Mouse (Mus musculus): ENCODE measurements around the gene Elp5. TPM values are rescaled to one million over a fixed set of nuclear protein-coding genes. Genes with fewer than 3 reads are reported as not detected.
A peak's percentile ranks its signal among the peaks of the same experiment; 100 is the strongest.

Elp5 gene
- polyA plus RNA-seq, 1 experiment from 2014 or later, result 162 TPM

DNA sequence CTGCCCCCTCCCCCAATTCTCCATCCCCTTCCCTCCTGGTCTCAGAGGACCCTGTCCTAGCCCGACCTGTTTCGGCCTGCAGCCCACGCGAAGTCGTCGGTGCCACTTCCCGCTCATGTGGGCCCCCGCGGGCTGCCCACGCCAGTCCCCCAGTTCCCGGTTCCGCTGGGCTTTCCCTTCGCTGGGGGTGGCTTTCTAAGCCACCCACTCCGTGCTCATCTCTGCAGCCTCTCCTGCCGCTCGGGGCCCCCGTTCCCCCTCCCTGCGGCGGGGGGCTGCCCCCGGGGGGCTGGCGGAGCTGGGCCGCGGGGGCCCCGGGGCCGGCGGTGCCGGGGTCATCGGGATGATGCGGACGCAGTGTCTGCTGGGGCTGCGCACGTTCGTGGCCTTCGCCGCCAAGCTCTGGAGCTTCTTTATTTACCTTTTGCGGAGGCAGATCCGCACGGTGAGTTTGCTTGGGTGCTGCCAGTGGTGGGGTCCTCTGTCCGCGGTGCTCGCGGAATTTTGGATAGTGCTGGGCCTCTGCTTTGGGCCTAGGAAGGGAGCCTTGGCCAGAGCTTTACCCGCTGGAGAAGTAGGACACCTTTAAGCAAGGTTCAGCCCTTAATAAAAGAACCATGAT is 1.1 kb downstream of the Elp5 start, which contains the start of gene Ctdnep1:
Gene Ctdnep1 (plus strand): TSS at position 16 of the 622 bp plus-strand sequence.
- Histone ChIP-seq H3K9ac (peak within 1 kb of the TSS; percentile 99), H3K4me1 (peaks cover 33% of the 10 kb centered on the region), H3K27me3 (replicated peaks) (no peaks in the 10 kb centered on the region), H3K9me3 (no peaks in the 10 kb centered on the region), H3K27ac (peak within 1 kb of the TSS; percentile 100), H3K4me3 (peak within 1 kb of the TSS; percentile 96), H3K4me2 (peak within 1 kb of the TSS; percentile 86), H3K36me3 (replicated peaks) (peaks cover 18% of the 10 kb centered on the region; the same call in 1 of the 2 replicates)
- WGBS, result 0% methylated on average over 38 of the region's 43 CpGs
- peak; percentile 61 for ATAC-seq (replicated peaks)

GRCm38 (mm10) chr11:69980196-69981140 is 1.8 kb downstream of the Elp5 start:
- peak; percentile 93 for ATAC-seq (replicated peaks)
- Histone ChIP-seq H3K9ac (peak overlapping the region; percentile 99), H3K27me3 (replicated peaks) (no peaks in the 10 kb centered on the region), H3K9me3 (no peaks in the 10 kb centered on the region), H3K4me1 (peaks cover 33% of the 10 kb centered on the region), H3K36me3 (replicated peaks) (peaks cover 14% of the 10 kb centered on the region; the same call in 1 of the 2 replicates), H3K27ac (peak overlapping the region; percentile 100), H3K4me3 (peak overlapping the region; percentile 96), H3K4me2 (peak overlapping the region; percentile 86)
- under 1% methylated on average over 44 of the region's 60 CpGs for WGBS

DNA sequence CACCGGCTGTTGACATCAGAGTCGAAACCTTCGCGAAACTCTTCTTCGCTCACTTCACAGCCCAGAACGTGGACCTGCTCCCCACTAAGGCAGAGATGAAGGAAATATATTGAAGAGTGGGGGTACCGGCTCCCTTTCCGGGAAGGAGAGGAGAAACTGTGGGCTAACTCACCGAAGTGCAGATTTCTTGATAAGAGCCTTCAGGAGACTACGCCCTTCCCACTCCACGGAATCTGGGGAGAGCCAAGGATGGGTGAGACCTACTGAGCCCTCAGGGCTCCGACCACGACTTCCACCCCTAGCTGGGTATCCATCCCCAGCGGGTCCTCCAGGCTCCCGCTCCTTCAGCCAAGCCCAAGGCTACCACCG is 2.5 kb downstream of the Elp5 start:
- no peaks in the 10 kb centered on the region for H3K27me3 ChIP-seq (replicated peaks)
- H3K4me2 ChIP-seq, result peak overlapping the region; percentile 86
- peak overlapping the region; percentile 100 for H3K27ac ChIP-seq
- no peak for ATAC-seq (replicated peaks)
- H3K4me1 ChIP-seq, result peaks cover 33% of the 10 kb centered on the region
- peak overlapping the region; percentile 96 for H3K4me3 ChIP-seq
- peak overlapping the region; percentile 99 for H3K9ac ChIP-seq
- whole genome bisulfite sequencing, result 2% methylated on average over 16 of the region's 16 CpGs
- H3K9me3 ChIP-seq, result no peaks in the 10 kb centered on the region
- H3K36me3 ChIP-seq (replicated peaks), result peaks cover 14% of the 10 kb centered on the region

- Histone ChIP-seq H3K9ac (no peak overlapping the region), H3K4me2 (no peak overlapping the region), H3K36me3 (replicated peaks) (peaks cover 25% of the 10 kb centered on the region), H3K4me1 (peaks cover 10% of the 10 kb centered on the region), H3K4me3 (no peak overlapping the region), H3K9me3 (no peaks in the 10 kb centered on the region), H3K27ac (no peak overlapping the region), H3K27me3 (replicated peaks) (no peaks in the 10 kb centered on the region)
- 91% methylated on average over 4 of the region's 4 CpGs for WGBS
- ATAC-seq (replicated peaks), result no peak
These were observed 6.0 kb downstream of the Elp5 start for GRCm38 (mm10) chr11:69976271-69976670.

GRCm38 (mm10) chr11:69974907-69975306 is 7.4 kb downstream of the Elp5 start:
- no peak for ATAC-seq (replicated peaks)
- Histone ChIP-seq H3K4me3 (no peak overlapping the region), H3K27ac (no peak overlapping the region), H3K4me1 (peaks cover 10% of the 10 kb centered on the region), H3K36me3 (replicated peaks) (peaks cover 30% of the 10 kb centered on the region), H3K9me3 (no peaks in the 10 kb centered on the region), H3K9ac (no peak overlapping the region), H3K4me2 (no peak overlapping the region), H3K27me3 (replicated peaks) (no peaks in the 10 kb centered on the region)
- WGBS, result 91% methylated on average over 2 of the region's 2 CpGs

DNA sequence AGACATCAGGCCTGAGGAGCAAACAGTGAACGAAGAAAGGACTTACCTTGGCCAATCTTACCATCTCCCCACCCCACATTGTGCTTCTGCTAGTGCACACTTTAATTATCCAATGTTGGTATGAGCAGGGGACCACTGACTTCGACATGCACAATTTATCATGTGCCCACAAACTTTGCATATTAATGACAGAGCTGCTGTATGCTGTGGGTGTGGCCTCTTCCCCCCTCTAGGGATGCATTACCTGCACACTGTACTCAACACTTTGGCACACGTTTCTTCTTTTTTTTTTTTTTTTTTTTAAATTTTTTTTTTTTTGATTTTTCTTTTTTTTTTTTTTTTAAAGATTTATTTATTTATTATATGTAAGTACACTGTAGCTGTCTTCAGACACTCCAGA is 11.5 kb downstream of the Elp5 start:
- Histone ChIP-seq H3K36me3 (replicated peaks) (peaks cover 45% of the 10 kb centered on the region), H3K27ac (no peak overlapping the region), H3K4me3 (no peak overlapping the region), H3K27me3 (replicated peaks) (peaks cover 29% of the 10 kb centered on the region), H3K9me3 (no peaks in the 10 kb centered on the region), H3K4me1 (peaks cover 8% of the 10 kb centered on the region), H3K9ac (no peak overlapping the region), H3K4me2 (no peak overlapping the region)
- ATAC-seq (replicated peaks), result no peak
- 84% methylated on average over 3 of the region's 3 CpGs for WGBS

GRCm38 (mm10) chr11:69970222-69970621 is 12.1 kb downstream of the Elp5 start:
- peaks cover 34% of the 10 kb centered on the region for H3K27me3 ChIP-seq (replicated peaks)
- no peaks in the 10 kb centered on the region for H3K9me3 ChIP-seq
- H3K4me2 ChIP-seq, result no peak overlapping the region
- ATAC-seq (replicated peaks), result no peak
- peaks cover 11% of the 10 kb centered on the region for H3K4me1 ChIP-seq
- H3K4me3 ChIP-seq, result no peak overlapping the region
- H3K9ac ChIP-seq, result no peak overlapping the region
- WGBS, result 86% methylated on average over 6 of the region's 6 CpGs
- H3K27ac ChIP-seq, result no peak overlapping the region
- H3K36me3 ChIP-seq (replicated peaks), result peaks cover 41% of the 10 kb centered on the region

DNA sequence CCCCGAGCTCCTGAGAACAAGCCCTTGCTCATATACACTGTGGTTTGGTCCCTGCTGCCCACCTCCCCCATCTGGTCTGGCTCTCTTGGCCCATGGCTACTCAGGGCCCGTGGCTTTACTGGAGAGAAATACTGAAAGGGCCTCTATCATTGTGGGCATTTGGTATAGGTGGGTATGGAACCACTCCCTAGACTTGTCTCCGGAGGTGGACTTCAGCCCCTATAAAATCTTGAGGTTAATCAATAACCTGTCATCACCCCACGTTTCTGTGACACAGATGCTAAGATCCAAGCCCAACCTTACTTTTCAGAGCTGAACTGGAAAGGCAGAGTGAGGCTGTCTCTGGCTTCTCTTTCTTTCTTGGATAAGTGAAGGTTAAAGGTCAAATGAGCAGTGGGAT is 13.5 kb downstream of the Elp5 start:
- Histone ChIP-seq H3K4me2 (no peak overlapping the region), H3K4me3 (no peak overlapping the region), H3K9me3 (no peaks in the 10 kb centered on the region), H3K27ac (no peak overlapping the region), H3K4me1 (peaks cover 12% of the 10 kb centered on the region), H3K27me3 (replicated peaks) (peaks cover 49% of the 10 kb centered on the region), H3K36me3 (replicated peaks) (peaks cover 27% of the 10 kb centered on the region), H3K9ac (no peak overlapping the region)
- WGBS, result 89% methylated on average over 4 of the region's 4 CpGs
- no peak for ATAC-seq (replicated peaks)

- H3K4me2 ChIP-seq, result peak overlapping the region; percentile 41
- no peaks in the 10 kb centered on the region for H3K9me3 ChIP-seq
- H3K9ac ChIP-seq, result no peak overlapping the region
- no peak overlapping the region for H3K27ac ChIP-seq
- H3K4me1 ChIP-seq, result peaks cover 12% of the 10 kb centered on the region
- H3K27me3 ChIP-seq (replicated peaks), result peaks cover 66% of the 10 kb centered on the region
- peak overlapping the region; percentile 26 for H3K4me3 ChIP-seq
- WGBS, result 42% methylated on average over 17 of the region's 17 CpGs
- ATAC-seq (replicated peaks), result no peak
- peaks cover 20% of the 10 kb centered on the region; the same call in 1 of the 2 replicates for H3K36me3 ChIP-seq (replicated peaks)
These were observed 15.3 kb downstream of the Elp5 start for GRCm38 (mm10) chr11:69966860-69967517.

- ATAC-seq (replicated peaks), result 0 out of 2 replicates have a peak, but pooled peaks have one; percentile 14
- H3K27me3 ChIP-seq (replicated peaks), result peaks cover 71% of the 10 kb centered on the region
- H3K9me3 ChIP-seq, result no peaks in the 10 kb centered on the region
- H3K4me2 ChIP-seq, result peak overlapping the region; percentile 41
- H3K9ac ChIP-seq, result no peak overlapping the region
- H3K4me1 ChIP-seq, result peaks cover 12% of the 10 kb centered on the region
- H3K27ac ChIP-seq, result no peak overlapping the region
- H3K4me3 ChIP-seq, result peak overlapping the region; percentile 26
- peaks cover 20% of the 10 kb centered on the region; the same call in 1 of the 2 replicates for H3K36me3 ChIP-seq (replicated peaks)
- 1% methylated on average over 57 of the region's 59 CpGs for WGBS
These were observed 16.1 kb downstream of the Elp5 start for GRCm38 (mm10) chr11:69966006-69966859.

GRCm38 (mm10) chr11:69965271-69966005 is 16.9 kb downstream of the Elp5 start:
- Histone ChIP-seq H3K9ac (no peak overlapping the region), H3K4me3 (0 out of 2 replicates have a peak overlapping the region, but pooled peaks have one; percentile 11), H3K36me3 (replicated peaks) (peaks cover 20% of the 10 kb centered on the region; the same call in 1 of the 2 replicates), H3K4me2 (peak overlapping the region; percentile 41), H3K27ac (no peak overlapping the region), H3K27me3 (replicated peaks) (peaks cover 75% of the 10 kb centered on the region), H3K9me3 (no peaks in the 10 kb centered on the region), H3K4me1 (peaks cover 12% of the 10 kb centered on the region)
- 3% methylated on average over 49 of the region's 49 CpGs for WGBS
- ATAC-seq (replicated peaks), result no peak
